Comparison of ENCODE assay signal across 14 mouse cellular contexts in the genomic region with DNA sequence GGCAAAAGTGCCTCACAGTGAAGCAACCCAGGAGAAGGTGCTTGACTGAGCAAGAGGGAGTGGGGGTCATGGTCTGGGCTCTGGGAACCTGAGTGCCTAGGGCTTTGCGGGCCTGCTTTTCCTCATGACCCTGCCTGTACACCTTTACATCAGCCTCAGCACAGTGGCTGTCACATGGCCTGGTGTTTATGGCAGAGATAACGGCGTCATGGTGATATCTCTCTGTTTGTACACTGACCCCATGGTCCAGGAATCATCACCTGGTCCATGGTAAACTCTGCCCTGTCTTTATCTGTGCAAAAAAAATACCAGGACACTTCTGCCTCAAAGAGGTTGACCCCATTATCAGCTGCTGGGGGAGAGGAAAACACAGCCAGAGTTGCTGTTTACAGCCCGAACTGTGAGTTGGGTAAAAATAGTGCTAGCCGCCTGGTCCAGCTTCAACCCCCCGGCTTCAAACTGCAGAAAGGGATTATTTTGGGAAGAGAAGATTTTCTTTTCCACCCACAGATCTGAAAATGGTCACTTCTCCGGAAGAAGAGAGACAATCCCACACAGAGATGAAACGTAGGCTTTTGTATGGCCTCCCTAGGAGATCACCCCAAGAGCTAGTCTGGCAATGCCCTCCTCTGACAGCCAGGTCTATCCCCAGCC.
DNase-seq lines count a peak whose midpoint lies in the region; ATAC-seq and TF ChIP-seq lines count a peak whose summit lies in the region.
"Had no signal": no experiment of that assay in that cellular context is flagged by ENCODE, and none has a peak within 500 bp of the region (broad histone marks: within the 10 kb centered on the region; RNA-seq: fewer than 3 reads in every experiment).

No protein-coding gene starts in this region.

- no peak for TF ChIP-seq POLR2A in kidney, adult 2 months (IDR thresholded peaks at IDR 0.05; ENCODE audit: low read depth, low read length)

- no peaks in the 10 kb centered on the region for H3K27me3 ChIP-seq in liver, embryonic 16.5 days (ENCODE audit: control insufficient read depth, insufficient read depth, low read depth, low read length)
- H3K27me3 ChIP-seq in hindbrain, embryonic 14.5 days (ENCODE audit: control insufficient read depth, insufficient read depth, low read length) = no peaks in the 10 kb centered on the region
- no peaks in the 10 kb centered on the region for H3K27me3 ChIP-seq in kidney, adult 2 months (replicated peaks; ENCODE audit: control insufficient read depth, insufficient read depth, low read length)
- H3K27me3 ChIP-seq: neural tube, embryonic 15.5 days had no signal

- no peak overlapping the region for H3K9ac ChIP-seq in liver, embryonic 16.5 days (ENCODE audit: low read depth, low read length)
- no peak overlapping the region for H3K9ac ChIP-seq in hindbrain, embryonic 14.5 days
- H3K9ac ChIP-seq: neural tube, embryonic 15.5 days had no signal

- H3K4me1 ChIP-seq in liver, embryonic 16.5 days (ENCODE audit: control insufficient read depth, low read depth, low read length) = no peaks in the 10 kb centered on the region; the same call in 1 of the 2 replicates
- no peaks in the 10 kb centered on the region for H3K4me1 ChIP-seq in hindbrain, embryonic 14.5 days (replicated peaks; ENCODE audit: control insufficient read depth, insufficient read depth, low read length)
- peaks cover 15% of the 10 kb centered on the region for H3K4me1 ChIP-seq in kidney, adult 2 months (ENCODE audit: control insufficient read depth, insufficient read depth, low read length)

- 51% methylated on average over 8 of the region's 8 CpGs for WGBS in liver, embryonic 16.5 days (ENCODE audit: insufficient replicate concordance)
- 81% methylated on average over 8 of the region's 8 CpGs for WGBS in hindbrain, embryonic 14.5 days
- 89% methylated on average over 8 of the region's 8 CpGs for WGBS in kidney, adult 2 months

- H3K4me2 ChIP-seq in liver, embryonic 16.5 days (ENCODE audit: low read depth, low read length) = no peak overlapping the region
- no peak overlapping the region for H3K4me2 ChIP-seq in hindbrain, embryonic 14.5 days (replicated peaks)
- H3K4me2 ChIP-seq: neural tube, embryonic 15.5 days had no signal

- no peak overlapping the region for H3K4me3 ChIP-seq in liver, embryonic 16.5 days (ENCODE audit: low read depth, low read length)
- H3K4me3 ChIP-seq in hindbrain, embryonic 14.5 days (replicated peaks; ENCODE audit: low read length) = no peak overlapping the region
- no peak overlapping the region for H3K4me3 ChIP-seq in kidney, adult 2 months (ENCODE audit: insufficient read depth, low read depth, low read length)
- H3K4me3 ChIP-seq: embryonic facial prominence, embryonic 10.5 days; limb, embryonic 10.5 days; neural tube, embryonic 15.5 days had no signal

- no peak for TF ChIP-seq CTCF in kidney, adult 2 months (conservative IDR thresholded peaks at IDR 0.05; ENCODE audit: insufficient read depth, insufficient read length, low read depth, low read length)

- no peaks in the 10 kb centered on the region for H3K9me3 ChIP-seq in liver, embryonic 16.5 days (replicated peaks; ENCODE audit: control insufficient read depth, low read length)
- H3K9me3 ChIP-seq in hindbrain, embryonic 14.5 days (ENCODE audit: control insufficient read depth, low read length) = no peaks in the 10 kb centered on the region
- H3K9me3 ChIP-seq: embryonic facial prominence, embryonic 10.5 days; limb, embryonic 10.5 days; neural tube, embryonic 15.5 days had no signal

- ATAC-seq in liver, embryonic 16.5 days (ENCODE audit: low read depth) = peak; percentile 83
- no peak for ATAC-seq in hindbrain, embryonic 14.5 days (ENCODE audit: low FRiP score)

- no peaks in the 10 kb centered on the region for H3K36me3 ChIP-seq in liver, embryonic 16.5 days (ENCODE audit: control insufficient read depth, insufficient read depth)
- no peaks in the 10 kb centered on the region for H3K36me3 ChIP-seq in hindbrain, embryonic 14.5 days (replicated peaks; ENCODE audit: control insufficient read depth, insufficient read depth)
- no peaks in the 10 kb centered on the region for H3K36me3 ChIP-seq in kidney, adult 2 months (ENCODE audit: control insufficient read depth, insufficient read depth, low read length)
- H3K36me3 ChIP-seq: embryonic facial prominence, embryonic 10.5 days; limb, embryonic 10.5 days; neural tube, embryonic 15.5 days had no signal

- peak; percentile 29 to 53 for DNase-seq in frontal cortex, postnatal 36 days (ENCODE audit: low spot score in 2 of 2)
- no peak for DNase-seq in frontal cortex, postnatal 14 days (ENCODE audit: low spot score in 2 of 2)
- peak; percentile 61 for DNase-seq in heart, adult 8-10 months (ENCODE audit: low spot score)
- DNase-seq in heart, postnatal 4 days = peak; percentile 45
- no peak for DNase-seq in hindbrain, embryonic 14.5 days (ENCODE audit: low spot score)
- no peak for DNase-seq in layer of hippocampus, adult 8-10 months (ENCODE audit: low spot score in 2 of 2)
- no peak for DNase-seq in kidney, adult 2 months
- DNase-seq: cerebellum, adult 9-11 months; gastrocnemius, postnatal 10 days; lung, postnatal 14 days had no signal

- no peak overlapping the region for H3K27ac ChIP-seq in liver, embryonic 16.5 days (ENCODE audit: low read length)
- no peak overlapping the region for H3K27ac ChIP-seq in hindbrain, embryonic 14.5 days
- no peak overlapping the region for H3K27ac ChIP-seq in kidney, adult 2 months (ENCODE audit: insufficient read depth, low read depth, low read length)
- H3K27ac ChIP-seq: embryonic facial prominence, embryonic 10.5 days; limb, embryonic 10.5 days; neural tube, embryonic 15.5 days had no signal

Comparison
In these comparisons a context has a peak if more than half of its experiments do, and no peak if none do; other contexts are left out.
1. DNase-seq: peak in frontal cortex, postnatal 36 days (2 of 2), heart, adult 8-10 months (single experiment) and heart, postnatal 4 days (single experiment); none in frontal cortex, postnatal 14 days (0 of 2), hindbrain, embryonic 14.5 days (single experiment), layer of hippocampus, adult 8-10 months (0 of 2) and kidney, adult 2 months (single experiment).